Mouse (Mus musculus): ENCODE data around the gene Zfhx3. TPM values are rescaled to one million over a fixed set of nuclear protein-coding genes. Genes with fewer than 3 reads are reported as not detected.

Gene Zfhx3
- polyA plus RNA-seq, 1 experiment from 2014 or later = 19.8 TPM

DNA sequence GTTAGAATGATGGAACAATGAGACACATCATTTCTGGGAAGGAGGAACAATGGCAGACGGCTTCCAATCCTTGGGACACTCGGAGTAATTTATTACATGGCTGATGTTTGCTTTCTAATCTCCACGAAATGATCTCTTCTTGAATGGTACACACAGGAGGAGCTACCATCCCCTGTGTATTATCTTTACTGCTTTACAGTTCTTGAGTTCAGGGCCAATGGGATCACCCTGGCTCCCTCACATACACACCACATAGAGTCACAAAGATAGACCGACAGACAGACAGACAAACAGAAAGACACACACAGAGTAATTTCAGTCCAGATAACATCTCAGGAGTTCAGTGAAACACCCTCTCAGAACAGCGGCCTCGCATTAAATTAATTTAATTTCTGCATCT lies 621.0 kb downstream of the Zfhx3 start:
- WGBS = 82% methylated on average over 6 of the region's 6 CpGs
- DNase-seq (no peak), ATAC-seq (ENCODE audit: insufficient read depth) (no peak)
- H3K4me2 ChIP-seq = no peak overlapping the region
- no peak overlapping the region for H3K9ac ChIP-seq
- no peak overlapping the region for H3K4me3 ChIP-seq (ENCODE audit: low read depth, low read length)
- no peaks in the 10 kb centered on the region for H3K9me3 ChIP-seq (ENCODE audit: low read depth, low read length)
- no peak for TF ChIP-seq CTCF (IDR thresholded peaks at IDR 0.05; ENCODE audit: low read depth)
- no peaks in the 10 kb centered on the region for H3K36me3 ChIP-seq (ENCODE audit: insufficient read depth)
- H3K27ac ChIP-seq (ENCODE audit: low read depth) = no peak overlapping the region
- H3K27me3 ChIP-seq (ENCODE audit: insufficient read depth, low read length) = no peaks in the 10 kb centered on the region
- H3K4me1 ChIP-seq (ENCODE audit: insufficient read depth) = no peaks in the 10 kb centered on the region

DNA sequence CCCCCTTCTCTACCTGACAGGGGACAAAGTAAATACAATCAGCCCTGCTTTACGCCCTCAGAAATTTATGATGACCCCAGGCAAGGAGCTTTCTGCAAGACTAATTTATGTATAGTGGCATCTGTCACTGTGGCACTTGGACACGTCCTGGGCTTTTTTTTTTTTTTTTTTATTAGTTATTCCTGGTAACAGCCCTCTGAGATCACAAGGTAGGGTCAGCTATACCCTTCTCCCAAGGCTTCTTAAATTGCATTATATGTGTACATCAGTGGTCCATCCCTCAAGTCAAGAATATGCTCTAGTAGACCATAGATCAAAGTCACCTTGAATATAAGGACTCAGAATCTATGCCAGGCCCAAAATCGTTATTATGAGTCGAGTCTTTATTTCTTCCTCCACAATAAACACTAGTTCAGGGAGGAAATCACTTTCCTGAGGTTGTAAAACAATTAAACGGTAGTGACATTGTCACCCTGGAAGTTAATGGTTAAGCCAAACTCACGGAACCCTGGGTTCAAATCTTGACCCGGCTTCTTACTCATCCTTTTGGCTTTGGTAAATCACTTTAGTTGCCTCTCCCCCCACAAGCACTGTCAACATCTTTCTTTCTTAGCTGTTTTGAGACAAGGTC lies 621.6 kb downstream of the Zfhx3 start:
- H3K27me3 ChIP-seq (ENCODE audit: insufficient read depth, low read length) = no peaks in the 10 kb centered on the region
- no peaks in the 10 kb centered on the region for H3K4me1 ChIP-seq (ENCODE audit: insufficient read depth)
- WGBS = 74% methylated on average over 7 of the region's 7 CpGs
- H3K4me3 ChIP-seq (ENCODE audit: low read depth, low read length) = no peak overlapping the region
- H3K36me3 ChIP-seq (ENCODE audit: insufficient read depth) = no peaks in the 10 kb centered on the region
- DNase-seq (no peak), ATAC-seq (ENCODE audit: insufficient read depth) (no peak)
- no peaks in the 10 kb centered on the region for H3K9me3 ChIP-seq (ENCODE audit: low read depth, low read length)
- no peak for TF ChIP-seq CTCF (IDR thresholded peaks at IDR 0.05; ENCODE audit: low read depth)
- H3K4me2 ChIP-seq = no peak overlapping the region
- no peak overlapping the region for H3K27ac ChIP-seq (ENCODE audit: low read depth)
- H3K9ac ChIP-seq = no peak overlapping the region

DNA sequence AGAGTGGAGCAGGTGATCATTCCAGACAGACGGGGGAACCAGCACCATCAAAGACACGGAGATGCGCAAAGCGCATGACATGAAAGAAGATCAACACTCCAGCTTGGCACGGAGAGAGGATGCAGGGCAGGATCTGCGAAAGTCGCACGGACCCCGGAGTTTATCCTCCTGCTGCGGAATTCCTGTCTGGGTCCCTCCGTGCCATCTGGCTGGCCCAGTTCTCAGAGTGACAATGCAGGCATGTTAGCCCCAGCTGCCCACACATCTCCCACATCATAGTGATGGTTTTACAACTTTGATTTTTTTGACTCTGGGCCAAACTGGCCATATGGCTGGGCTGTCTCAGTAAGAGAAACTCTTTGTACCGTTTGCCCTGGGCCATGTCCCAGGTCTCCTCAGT lies 623.6 kb downstream of the Zfhx3 start:
- ATAC-seq (ENCODE audit: insufficient read depth) (no peak), DNase-seq (no peak)
- WGBS = 68% methylated on average over 12 of the region's 12 CpGs

DNA sequence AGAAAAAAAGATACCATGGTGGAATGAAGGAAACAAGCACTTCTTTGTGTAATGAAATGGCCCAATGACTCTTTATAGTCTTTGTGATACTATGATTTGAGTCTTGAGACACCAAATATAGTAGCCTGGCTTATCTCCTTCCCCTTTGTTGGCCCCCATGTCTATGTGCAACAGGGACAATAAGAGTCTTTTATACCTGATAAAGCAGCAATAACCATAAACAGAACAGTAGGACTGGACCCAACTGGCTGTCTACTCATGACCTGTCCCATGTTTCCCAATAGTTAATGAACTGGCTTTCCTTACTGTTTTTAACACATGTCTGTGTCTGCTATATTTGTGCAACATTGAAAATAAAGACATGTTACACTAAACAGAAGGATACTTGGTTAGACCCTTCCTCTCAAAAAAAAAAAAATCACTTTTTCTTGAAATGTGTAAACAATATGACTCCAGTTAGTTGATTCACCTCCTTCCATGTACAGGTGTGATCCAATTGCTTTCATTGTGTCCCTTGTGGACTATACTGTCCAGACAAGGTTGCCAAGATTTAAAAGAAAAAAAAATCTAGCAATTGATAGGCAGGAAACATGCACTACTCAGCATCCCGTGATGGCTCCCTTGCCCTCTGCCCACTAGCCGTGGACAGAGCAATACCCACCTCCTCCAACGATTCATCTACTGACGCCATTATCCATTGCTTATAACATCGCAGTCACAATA lies 631.0 kb downstream of the Zfhx3 start:
- Histone ChIP-seq H3K4me1 (ENCODE audit: insufficient read depth) (peaks cover 6% of the 10 kb centered on the region), H3K4me3 (ENCODE audit: low read depth, low read length) (no peak overlapping the region), H3K9me3 (ENCODE audit: low read depth, low read length) (no peaks in the 10 kb centered on the region), H3K36me3 (ENCODE audit: insufficient read depth) (no peaks in the 10 kb centered on the region), H3K4me2 (no peak overlapping the region), H3K9ac (no peak overlapping the region), H3K27me3 (ENCODE audit: insufficient read depth, low read length) (no peaks in the 10 kb centered on the region), H3K27ac (ENCODE audit: low read depth) (no peak overlapping the region)
- no peak for ATAC-seq (ENCODE audit: insufficient read depth)
- WGBS = 81% methylated on average over 5 of the region's 5 CpGs
- no peak for DNase-seq
- TF ChIP-seq CTCF (IDR thresholded peaks at IDR 0.05; ENCODE audit: low read depth) = no peak

More for the DNA sequence above, 623.6 kb downstream of the Zfhx3 start:
- no peaks in the 10 kb centered on the region for H3K4me1 ChIP-seq (ENCODE audit: insufficient read depth)
- TF ChIP-seq CTCF (IDR thresholded peaks at IDR 0.05; ENCODE audit: low read depth) = no peak
- no peak overlapping the region for H3K4me3 ChIP-seq (ENCODE audit: low read depth, low read length)
- H3K9ac ChIP-seq = no peak overlapping the region
- H3K9me3 ChIP-seq (ENCODE audit: low read depth, low read length) = no peaks in the 10 kb centered on the region
- no peaks in the 10 kb centered on the region for H3K27me3 ChIP-seq (ENCODE audit: insufficient read depth, low read length)
- no peaks in the 10 kb centered on the region for H3K36me3 ChIP-seq (ENCODE audit: insufficient read depth)
- H3K4me2 ChIP-seq = no peak overlapping the region
- H3K27ac ChIP-seq (ENCODE audit: low read depth) = no peak overlapping the region

DNA sequence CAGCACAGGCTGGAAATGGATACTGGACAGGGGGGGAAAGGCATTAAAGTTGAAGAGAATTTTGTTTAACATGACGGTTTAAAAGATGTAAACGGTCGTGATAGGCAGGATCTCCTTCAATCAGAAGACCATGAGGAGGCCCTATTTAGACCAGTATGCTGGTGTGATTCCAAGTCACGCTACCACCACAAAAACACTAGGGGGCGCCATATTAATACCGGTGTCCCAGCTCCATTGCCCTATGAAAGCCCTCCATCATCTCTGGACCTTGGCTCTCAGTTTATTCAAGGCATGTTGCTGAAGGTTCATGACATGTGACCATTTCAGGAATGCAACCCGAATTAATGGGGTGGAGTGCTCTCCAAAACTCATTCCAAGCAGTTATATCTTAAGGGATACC lies 631.7 kb downstream of the Zfhx3 start:
- Histone ChIP-seq H3K4me3 (ENCODE audit: low read depth, low read length) (no peak overlapping the region), H3K27ac (ENCODE audit: low read depth) (no peak overlapping the region)
- 34% methylated on average over 7 of the region's 7 CpGs for WGBS

DNA sequence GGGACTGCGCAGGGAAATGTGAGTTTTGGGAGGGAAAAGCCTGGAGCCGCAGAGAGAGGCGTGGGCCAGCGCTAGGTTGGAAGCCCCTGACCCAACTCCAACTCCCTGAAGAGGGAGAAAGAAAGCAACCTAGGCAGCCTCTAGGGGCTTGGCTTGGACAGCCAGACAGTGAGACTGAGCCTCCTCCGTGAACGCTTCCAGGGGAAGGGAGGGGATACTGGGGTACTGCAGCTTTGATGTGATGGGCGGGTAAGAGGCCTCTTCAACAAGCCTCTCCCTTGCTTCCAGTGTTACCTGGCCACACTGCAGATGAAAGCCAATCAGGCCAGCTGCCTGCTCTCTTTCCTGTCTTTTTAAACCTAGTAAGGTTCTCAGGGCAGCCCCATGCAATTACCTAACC lies 635.1 kb downstream of the Zfhx3 start:
- H3K27me3 ChIP-seq (ENCODE audit: insufficient read depth, low read length) = no peaks in the 10 kb centered on the region
- no peak overlapping the region for H3K9ac ChIP-seq
- H3K9me3 ChIP-seq (ENCODE audit: low read depth, low read length) = no peaks in the 10 kb centered on the region
- H3K4me3 ChIP-seq (ENCODE audit: low read depth, low read length) = no peak overlapping the region
- TF ChIP-seq CTCF (IDR thresholded peaks at IDR 0.05; ENCODE audit: low read depth) = no peak
- ATAC-seq (ENCODE audit: insufficient read depth) (no peak), DNase-seq (no peak)
- 38% methylated on average over 7 of the region's 7 CpGs for WGBS
- H3K4me1 ChIP-seq (ENCODE audit: insufficient read depth) = peaks cover 9% of the 10 kb centered on the region
- H3K27ac ChIP-seq (ENCODE audit: low read depth) = no peak overlapping the region
- H3K4me2 ChIP-seq = no peak overlapping the region
- H3K36me3 ChIP-seq (ENCODE audit: insufficient read depth) = no peaks in the 10 kb centered on the region

More for the DNA sequence above, 631.7 kb downstream of the Zfhx3 start:
- H3K9me3 ChIP-seq (ENCODE audit: low read depth, low read length) = no peaks in the 10 kb centered on the region
- H3K4me1 ChIP-seq (ENCODE audit: insufficient read depth) = peaks cover 9% of the 10 kb centered on the region
- no peak overlapping the region for H3K4me2 ChIP-seq
- ATAC-seq (ENCODE audit: insufficient read depth) (no peak; the same call in 1 of the 2 replicates), DNase-seq (peak; percentile 72)
- H3K36me3 ChIP-seq (ENCODE audit: insufficient read depth) = no peaks in the 10 kb centered on the region
- H3K27me3 ChIP-seq (ENCODE audit: insufficient read depth, low read length) = no peaks in the 10 kb centered on the region
- TF ChIP-seq CTCF (IDR thresholded peaks at IDR 0.05; ENCODE audit: low read depth) = peak; percentile 66
- no peak overlapping the region for H3K9ac ChIP-seq

DNA sequence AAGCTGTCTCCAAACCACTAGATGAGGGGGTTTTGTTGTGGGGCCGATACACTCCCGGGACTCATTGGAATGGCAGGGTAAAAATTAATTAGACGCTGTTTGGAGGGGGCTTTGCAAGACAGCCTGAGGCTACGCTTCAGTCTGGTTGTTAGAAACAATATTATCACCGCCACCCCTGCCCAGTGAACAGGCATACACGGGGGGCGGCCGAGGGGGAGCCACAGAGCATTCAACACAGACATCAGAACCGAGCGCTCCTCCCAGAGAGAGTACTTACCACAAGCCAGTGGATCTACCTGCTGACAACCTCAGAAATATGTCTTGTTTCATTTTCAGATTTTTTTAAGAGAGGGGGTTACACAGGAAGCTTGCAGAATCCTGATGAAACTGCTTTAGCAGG lies 635.9 kb downstream of the Zfhx3 start:
- no peak overlapping the region for H3K9ac ChIP-seq
- no peaks in the 10 kb centered on the region for H3K9me3 ChIP-seq (ENCODE audit: low read depth, low read length)
- H3K4me3 ChIP-seq (ENCODE audit: low read depth, low read length) = no peak overlapping the region
- H3K27me3 ChIP-seq (ENCODE audit: insufficient read depth, low read length) = no peaks in the 10 kb centered on the region
- H3K36me3 ChIP-seq (ENCODE audit: insufficient read depth) = no peaks in the 10 kb centered on the region
- ATAC-seq (ENCODE audit: insufficient read depth) (no peak), DNase-seq (no peak)
- peaks cover 9% of the 10 kb centered on the region for H3K4me1 ChIP-seq (ENCODE audit: insufficient read depth)
- H3K4me2 ChIP-seq = no peak overlapping the region
- TF ChIP-seq CTCF (IDR thresholded peaks at IDR 0.05; ENCODE audit: low read depth) = no peak
- 62% methylated on average over 10 of the region's 10 CpGs for WGBS
- no peak overlapping the region for H3K27ac ChIP-seq (ENCODE audit: low read depth)

All from lung, embryonic 14.5 days (tissue).